Mouse (Mus musculus) bone marrow macrophage, adult 2 months (primary cell): Measurements from ENCODE around the gene Baz2a. TPM values are rescaled to one million over a fixed set of nuclear protein-coding genes. Genes with fewer than 3 reads are reported as not detected.
"Not testable (repeated sequence)": the region's sequence is repeated elsewhere in the genome, so short reads cannot be mapped to it uniquely, and the experiment has no call there.

ENCODE experiments used
- H3K27ac ChIP-seq: 2 replicates; pipeline ENCODE4 v1.5.1; 2012; ENCODE audit warnings: low read depth, low read length; ENCODE audit not compliant: insufficient read depth
- H3K4me1 ChIP-seq: 2 replicates; pipeline ENCODE4 v1.6.1; 2012; ENCODE audit warnings: low read length; ENCODE audit not compliant: control insufficient read depth, insufficient read depth
- H3K4me3 ChIP-seq: 2 replicates; pipeline ENCODE4 v1.5.1; 2012; ENCODE audit warnings: mild to moderate bottlenecking, low read length, moderate library complexity; ENCODE audit not compliant: insufficient read depth
- CTCF ChIP-seq: IDR thresholded peaks from 2 replicates; pipeline ENCODE4 v1.5.1; 2012; ENCODE audit warnings: low read depth, mild to moderate bottlenecking, low read length, moderate library complexity
- POLR2A ChIP-seq: IDR thresholded peaks from 2 replicates; pipeline ENCODE4 v1.6.1; 2012; ENCODE audit warnings: mild to moderate bottlenecking, low read depth, low read length, borderline replicate concordance
- polyA plus RNA-seq: library from polyadenylated mRNA; stranded (reverse); fragments of >200 nt; gene quantifications from 2 replicates; pipeline ENCODE4 v1.2.4, GENCODE M21; 2012; ENCODE audit not compliant: missing spikeins, insufficient read depth, insufficient read length

Baz2a gene
- polyA plus RNA-seq, 1 experiment: 52.9 TPM

- no peak for TF ChIP-seq CTCF
- no peak for TF ChIP-seq POLR2A
- Histone ChIP-seq H3K4me3 (peak overlapping the region; percentile 76), H3K27ac (no peak overlapping the region)
Observed at GRCm38 (mm10) chr10:128081807-128082476, 9.4 kb upstream of the Baz2a start.

GRCm38 (mm10) chr10:128082477-128082808, 8.9 kb upstream of the Baz2a start:
- Histone ChIP-seq H3K4me3 (peak overlapping the region; percentile 76), H3K4me1 (peaks cover 8% of the 10 kb centered on the region), H3K27ac (peak overlapping the region; percentile 63)
- TF ChIP-seq CTCF (no peak), POLR2A (no peak)

More at GRCm38 (mm10) chr10:128081807-128082476, 9.4 kb upstream of the Baz2a start:
- peaks cover 8% of the 10 kb centered on the region for H3K4me1 ChIP-seq

- TF ChIP-seq CTCF: no peak
- TF ChIP-seq POLR2A: peak; percentile 53; the same call in 1 of the 2 replicates
- Histone ChIP-seq H3K4me1 (peaks cover 8% of the 10 kb centered on the region), H3K4me3 (peak within 1 kb of the TSS; percentile 87), H3K27ac (peak within 1 kb of the TSS; percentile 74)
Observed at GRCm38 (mm10) chr10:128082880-128083421, 8.4 kb upstream of the Baz2a start, which contains the start of gene Atp5b. Gene Atp5b (plus strand): TSS chr10:128083273.

GRCm38 (mm10) chr10:128083688-128084087, 7.7 kb upstream of the Baz2a start:
- H3K4me1 ChIP-seq: peaks cover 8% of the 10 kb centered on the region
- peak overlapping the region; percentile 74 for H3K27ac ChIP-seq
- TF ChIP-seq POLR2A: no peak
- no peak for TF ChIP-seq CTCF

GRCm38 (mm10) chr10:128084160-128084559, 7.2 kb upstream of the Baz2a start:
- Histone ChIP-seq H3K4me1 (peaks cover 8% of the 10 kb centered on the region), H3K4me3 (peak overlapping the region; percentile 87), H3K27ac (peak overlapping the region; percentile 74; the same call in 1 of the 2 replicates)
- TF ChIP-seq CTCF (no peak), POLR2A (no peak)

More at GRCm38 (mm10) chr10:128083688-128084087, 7.7 kb upstream of the Baz2a start:
- peak overlapping the region; percentile 87 for H3K4me3 ChIP-seq

GRCm38 (mm10) chr10:128086391-128086790, 5.0 kb upstream of the Baz2a start:
- peaks cover 8% of the 10 kb centered on the region for H3K4me1 ChIP-seq

GRCm38 (mm10) chr10:128087216-128087615, 4.2 kb upstream of the Baz2a start:
- H3K4me1 ChIP-seq, H3K4me3 ChIP-seq, H3K27ac ChIP-seq: not testable (repeated sequence)

More at GRCm38 (mm10) chr10:128086391-128086790, 5.0 kb upstream of the Baz2a start:
- TF ChIP-seq POLR2A (no peak), CTCF (no peak)
- Histone ChIP-seq H3K4me3 (no peak overlapping the region), H3K27ac (no peak overlapping the region)

GRCm38 (mm10) chr10:128088181-128088580, 3.2 kb upstream of the Baz2a start:
- H3K4me1 ChIP-seq: peaks cover 5% of the 10 kb centered on the region
- TF ChIP-seq POLR2A (no peak), CTCF (no peak)
- H3K27ac ChIP-seq: no peak overlapping the region

GRCm38 (mm10) chr10:128089842-128090241, 1.5 kb upstream of the Baz2a start:
- Histone ChIP-seq H3K4me3 (no peak overlapping the region), H3K4me1 (peaks cover 13% of the 10 kb centered on the region), H3K27ac (no peak overlapping the region)
- TF ChIP-seq CTCF (no peak), POLR2A (no peak)

More at GRCm38 (mm10) chr10:128088181-128088580, 3.2 kb upstream of the Baz2a start:
- H3K4me3 ChIP-seq: no peak overlapping the region
